Mouse (Mus musculus): ENCODE results near the gene Runx3.

Gene Runx3

GRCm38 (mm10) chr4:135114301-135114700 lies 6.2 kb upstream of the Runx3 start:
- no peak for DNase-seq (ENCODE audit: low spot score in 2 of 2)

DNA sequence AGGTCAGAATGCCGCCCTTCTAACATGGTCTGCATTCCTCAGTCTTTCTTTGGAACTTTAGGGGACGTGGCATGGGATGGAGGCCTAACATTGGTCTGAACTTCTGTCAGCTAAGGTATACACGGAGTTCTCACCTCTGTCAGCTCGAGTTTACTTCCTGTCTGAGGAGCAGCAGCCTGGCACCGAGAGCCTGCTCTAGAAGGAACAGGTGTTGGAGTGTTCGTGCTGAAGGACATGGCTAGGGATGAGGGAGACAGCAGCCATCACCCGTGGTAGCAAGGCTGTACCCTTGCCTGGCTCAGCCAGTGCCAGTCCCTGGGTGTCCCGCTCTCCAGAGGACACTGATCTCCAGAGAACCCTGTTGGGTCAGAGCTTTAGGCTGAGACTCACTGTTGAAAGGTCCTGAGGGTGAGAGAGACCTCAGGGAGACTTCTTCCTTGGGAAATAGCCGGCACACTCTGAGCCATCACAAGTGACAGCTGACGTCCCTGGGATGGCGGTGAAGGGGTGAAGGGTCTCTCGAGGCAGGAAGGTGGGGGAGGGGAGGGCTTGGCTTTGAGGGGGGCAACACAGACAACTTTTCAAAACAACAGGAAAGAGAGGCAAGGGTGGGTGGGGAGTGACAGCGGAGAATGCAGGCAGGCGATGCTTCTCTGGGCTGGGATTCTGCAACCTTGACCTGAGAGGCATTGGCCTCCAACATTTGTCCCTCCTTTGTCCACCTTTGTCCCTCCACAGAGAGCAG lies 4.9 kb upstream of the Runx3 start:
- no peak for DNase-seq (ENCODE audit: low spot score in 2 of 2)

GRCm38 (mm10) chr4:135116391-135116790 lies 4.1 kb upstream of the Runx3 start:
- no peak for DNase-seq (ENCODE audit: low spot score in 2 of 2)

GRCm38 (mm10) chr4:135117846-135118245 lies 2.6 kb upstream of the Runx3 start:
- no peak for DNase-seq (ENCODE audit: low spot score in 2 of 2)

GRCm38 (mm10) chr4:135118855-135119474 lies 1.5 kb upstream of the Runx3 start:
- no peak for DNase-seq (ENCODE audit: low spot score in 2 of 2)

DNA sequence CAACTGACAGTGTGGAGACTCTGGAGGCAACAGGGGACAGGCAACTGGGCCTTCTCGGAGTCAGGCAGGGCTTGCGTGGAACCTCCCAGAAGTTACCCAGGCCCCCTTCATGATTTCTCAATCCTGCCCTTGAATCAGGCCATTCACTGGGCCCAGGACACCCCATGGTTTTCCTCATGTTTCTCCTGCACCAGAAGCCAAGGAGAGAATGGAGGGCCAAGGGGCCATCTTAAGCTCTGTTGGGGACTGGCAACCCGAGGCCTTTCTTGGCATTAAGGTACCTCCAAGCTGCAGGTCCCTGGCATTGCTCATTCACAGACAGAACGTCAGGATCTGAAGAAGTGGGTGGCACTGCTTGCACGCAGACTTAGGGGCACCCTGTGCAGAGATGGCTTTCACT lies 3.3 kb downstream of the Runx3 start:
- no peak for DNase-seq (ENCODE audit: low spot score in 2 of 2)

GRCm38 (mm10) chr4:135124732-135125131 lies 4.3 kb downstream of the Runx3 start:
- no peak for DNase-seq (ENCODE audit: low spot score in 2 of 2)

- no peak for DNase-seq (ENCODE audit: low spot score in 2 of 2)
Measured at GRCm38 (mm10) chr4:135125152-135125551, 4.7 kb downstream of the Runx3 start.

GRCm38 (mm10) chr4:135126385-135126784 lies 5.9 kb downstream of the Runx3 start:
- no peak for DNase-seq (ENCODE audit: low spot score in 2 of 2)

DNA sequence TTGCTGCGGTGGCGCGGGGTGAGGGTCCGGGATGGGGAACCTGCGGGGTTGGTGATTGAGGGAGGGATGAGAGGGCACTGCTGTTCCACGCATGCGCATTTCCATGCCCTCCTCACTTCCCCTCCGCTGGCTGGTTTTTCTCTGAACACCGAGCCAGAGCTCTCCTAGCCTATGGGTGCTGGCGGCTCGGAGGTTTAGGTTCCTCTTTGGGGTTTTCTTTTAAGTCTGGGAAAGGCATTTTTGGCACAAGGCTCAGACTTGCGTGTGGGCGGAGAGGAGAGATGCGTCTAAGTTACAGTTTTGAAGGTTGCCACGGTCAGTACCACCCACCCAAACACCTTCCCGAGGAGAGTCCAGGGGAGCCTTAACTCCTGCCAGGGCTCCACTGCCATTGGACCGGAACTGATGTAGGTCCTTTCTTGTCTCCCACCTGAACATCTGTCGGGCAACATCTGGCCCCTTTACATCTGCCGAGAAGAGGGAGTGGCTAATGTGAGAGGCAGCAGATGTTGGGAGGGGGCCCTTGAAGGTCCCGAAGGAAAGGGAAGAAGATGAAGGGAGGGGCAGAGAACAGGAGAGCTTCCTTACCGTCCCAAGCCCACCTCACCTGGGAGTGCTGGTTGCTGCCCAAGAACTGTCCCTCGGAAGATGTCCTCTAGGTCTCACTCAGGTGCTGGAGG lies 8.5 kb downstream of the Runx3 start:
- DNase-seq (ENCODE audit: low spot score in 2 of 2), result no peak

DNA sequence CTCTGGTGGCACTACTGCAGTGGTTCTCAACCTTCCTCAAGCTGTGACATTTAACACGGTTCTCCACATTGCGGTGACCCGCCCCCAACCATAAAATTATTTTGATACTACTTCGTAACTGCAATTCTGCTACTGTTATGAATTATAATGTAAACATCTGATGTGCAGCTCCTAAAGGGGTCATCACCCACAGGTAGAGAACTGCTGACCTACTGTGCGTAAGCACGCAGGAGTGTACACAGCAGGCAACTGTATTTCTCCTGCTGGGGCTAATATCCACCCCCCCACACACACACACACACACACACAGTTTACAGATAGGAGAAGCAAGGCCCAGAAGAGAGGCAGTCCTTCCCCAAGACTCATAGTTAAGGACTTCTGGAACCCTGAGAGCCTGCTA lies 9.7 kb downstream of the Runx3 start:
- no peak for DNase-seq (ENCODE audit: low spot score in 2 of 2)

GRCm38 (mm10) chr4:135131145-135131544 lies 10.7 kb downstream of the Runx3 start:
- no peak for DNase-seq (ENCODE audit: low spot score in 2 of 2)

GRCm38 (mm10) chr4:135132797-135133196 lies 12.3 kb downstream of the Runx3 start:
- no peak for DNase-seq (ENCODE audit: low spot score in 2 of 2)

DNA sequence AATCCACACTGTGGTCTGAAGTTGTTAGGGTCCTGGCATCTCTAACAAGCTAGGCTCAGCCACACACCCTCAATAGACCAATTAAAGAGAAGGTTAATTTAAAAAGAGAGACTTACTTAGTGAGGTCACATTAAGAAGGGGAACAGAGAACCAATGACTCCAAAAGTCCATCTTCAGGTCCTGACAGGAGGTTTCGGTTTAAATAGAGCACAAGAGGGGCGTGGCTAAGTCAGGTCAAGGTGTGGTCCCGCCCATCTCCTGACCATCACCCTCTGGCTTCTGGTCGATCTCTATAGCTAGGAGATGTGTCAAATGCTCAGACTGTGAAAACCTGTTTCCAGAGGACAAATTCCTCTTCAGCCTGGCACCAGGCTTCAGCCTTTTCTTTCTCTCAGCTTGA lies 13.3 kb downstream of the Runx3 start:
- no peak for DNase-seq (ENCODE audit: low spot score in 2 of 2)

DNA sequence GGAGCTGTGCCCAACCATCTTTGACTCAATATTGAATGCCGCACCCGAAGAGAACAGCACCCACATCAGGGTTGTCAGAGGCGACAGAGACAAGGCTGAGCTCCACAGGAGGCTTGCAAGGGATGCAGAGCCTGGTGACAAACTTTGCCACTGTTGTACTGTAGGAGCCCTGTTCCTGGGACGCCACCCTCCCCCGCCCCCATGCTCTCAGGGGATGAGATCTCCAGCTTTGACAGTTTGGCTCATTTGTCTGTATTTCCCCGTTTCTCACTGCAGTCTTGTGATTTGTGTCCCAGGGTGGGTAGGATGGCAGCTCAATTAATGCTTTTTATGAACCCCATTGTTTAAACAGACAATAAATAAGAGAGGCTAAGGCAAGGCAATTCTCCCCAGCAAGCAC lies 14.9 kb downstream of the Runx3 start:
- DNase-seq (ENCODE audit: low spot score in 2 of 2), result no peak

GRCm38 (mm10) chr4:135136202-135136601 lies 15.8 kb downstream of the Runx3 start:
- no peak for DNase-seq (ENCODE audit: low spot score in 2 of 2)

- no peak for DNase-seq (ENCODE audit: low spot score in 2 of 2)
Measured at GRCm38 (mm10) chr4:135136612-135137011, 16.2 kb downstream of the Runx3 start.

GRCm38 (mm10) chr4:135140647-135141515 lies 20.4 kb downstream of the Runx3 start:
- no peak for DNase-seq (ENCODE audit: low spot score in 2 of 2)

- DNase-seq (ENCODE audit: low spot score in 2 of 2), result no peak
Measured at GRCm38 (mm10) chr4:135141720-135142119, 21.3 kb downstream of the Runx3 start.

DNA sequence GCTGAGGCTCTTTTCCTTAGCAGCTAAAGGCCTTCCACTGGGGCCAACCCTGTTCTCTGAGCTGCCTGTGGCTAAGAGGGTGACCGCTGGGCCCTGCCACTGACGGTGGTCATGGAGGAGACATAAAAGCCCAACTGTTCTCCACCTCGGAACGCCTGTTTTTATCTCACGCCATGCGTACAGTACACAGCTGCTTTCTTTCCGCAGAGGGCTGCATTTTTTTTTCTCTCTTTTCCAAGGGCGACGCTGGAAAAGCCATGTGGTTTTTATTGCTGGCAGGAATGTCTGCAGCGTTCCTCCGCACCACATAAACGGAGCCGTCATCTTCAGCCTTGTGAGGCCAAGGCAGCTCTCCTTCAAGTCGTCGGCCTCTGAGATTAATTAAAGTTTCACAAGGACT lies 26.3 kb downstream of the Runx3 start:
- no peak for DNase-seq (ENCODE audit: low spot score in 2 of 2)

DNA sequence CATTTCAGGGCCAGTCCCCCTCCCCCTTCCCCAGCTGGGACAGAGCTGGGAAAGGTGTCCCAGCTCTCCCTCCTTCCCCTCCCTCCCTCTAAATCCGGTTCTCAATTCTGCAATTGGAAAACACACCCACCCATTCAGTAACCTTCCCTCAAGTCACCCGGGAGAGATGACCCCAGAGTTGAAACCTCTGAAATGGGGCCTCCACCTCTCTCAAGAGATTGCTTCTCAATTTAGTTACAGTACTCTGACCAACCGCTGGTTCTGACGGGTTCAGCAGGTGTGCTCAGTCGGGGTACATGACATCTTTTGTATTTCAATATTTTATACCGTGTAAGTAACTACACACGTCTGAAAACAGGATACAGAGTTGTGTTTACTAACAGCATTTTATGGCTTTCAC lies 28.2 kb downstream of the Runx3 start:
- no peak for DNase-seq (ENCODE audit: low spot score in 2 of 2)
